Mouse (Mus musculus) heart, embryonic 14.5 days (tissue): Measurements from ENCODE around the gene Mfsd1. TPM values are rescaled to one million over a fixed set of nuclear protein-coding genes. Genes with fewer than 3 reads are reported as not detected.

ENCODE experiments used
- ATAC-seq: fragments of 200-750 bp; cut with Nextera tagmentation; 2 replicates; pipeline ENCODE4 v1.8.0; 2017; ENCODE audit warnings: low read depth, moderate TSS enrichment; ENCODE audit not compliant: insufficient number of reproducible peaks, insufficient read depth, low FRiP score
- H3K27ac ChIP-seq, 2 experiments: fragments of 200-500 bp in 1 of 2; fragments of 300-500 bp in 1 of 2; sonication (generic) in 1 of 2; replicated peaks in 1 of 2; 2 replicates each; pipeline ENCODE4 v1.5.1; 2012 to 2014; ENCODE audit warnings: low read depth in 2 of 2, low read length in 2 of 2, control low read depth in 1 of 2, mild to moderate bottlenecking in 1 of 2, mixed read lengths in 1 of 2; ENCODE audit not compliant: control insufficient read depth in 1 of 2, insufficient read depth in 1 of 2
- H3K27me3 ChIP-seq: fragments of 300-500 bp; sonication (generic); 2 replicates; pipeline ENCODE4 v1.6.1; 2014; ENCODE audit warnings: mild to moderate bottlenecking, low read length, control low read depth; ENCODE audit not compliant: control insufficient read depth, insufficient read depth
- H3K36me3 ChIP-seq: fragments of 300-500 bp; sonication (generic); 2 replicates; pipeline ENCODE4 v1.6.1; 2014; ENCODE audit warnings: mild to moderate bottlenecking, control low read depth, low read length, mixed read lengths; ENCODE audit not compliant: control insufficient read depth, insufficient read depth
- H3K4me1 ChIP-seq, 2 experiments: fragments of 200-500 bp in 1 of 2; fragments of 300-500 bp in 1 of 2; sonication (generic) in 1 of 2; 2 replicates each; pipeline ENCODE4 v1.6.1; 2012 to 2014; ENCODE audit warnings: low read length in 2 of 2, control low read depth in 1 of 2, mixed read lengths in 1 of 2; ENCODE audit not compliant: control insufficient read depth in 2 of 2, insufficient read depth in 2 of 2
- H3K4me2 ChIP-seq: fragments of 300-500 bp; sonication (generic); 2 replicates; pipeline ENCODE4 v1.6.1; 2014; ENCODE audit warnings: mild to moderate bottlenecking, low read length
- H3K4me3 ChIP-seq, 2 experiments: fragments of 200-500 bp in 1 of 2; fragments of 300-500 bp in 1 of 2; sonication (generic) in 1 of 2; 2 replicates each; pipeline ENCODE4 v1.5.1; 2012 to 2014; ENCODE audit warnings: low read length in 2 of 2, mild to moderate bottlenecking in 2 of 2, control low read depth in 1 of 2, low read depth in 1 of 2, moderate library complexity in 1 of 2; ENCODE audit not compliant: control insufficient read depth in 1 of 2, insufficient read depth in 1 of 2
- H3K9ac ChIP-seq: fragments of 300-500 bp; sonication (generic); 2 replicates; pipeline ENCODE4 v1.6.1; 2014; ENCODE audit warnings: mild to moderate bottlenecking, low read length
- H3K9me3 ChIP-seq: fragments of 300-500 bp; sonication (generic); 2 replicates; pipeline ENCODE4 v1.6.1; 2016; ENCODE audit warnings: low read length, control low read depth; ENCODE audit not compliant: control insufficient read depth
- WGBS: fragments of 180-500 bp; shearing (Covaris S2); extraction: QIAGEN DNeasy Blood & Tissue Kit; methylation state at CpG from one replicate; pipeline ENCODE4 v1.1.7; 2014; 5-methylcytosine and 5-hydroxymethylcytosine counted together
- polyA plus RNA-seq: library from polyadenylated mRNA; unstranded; fragments of >200 nt; fragmentation: Nextera tagmentation; extraction: Ambion mirVana; gene quantifications from 2 replicates; pipeline ENCODE4 v1.2.1, GENCODE M21; 2014

The Mfsd1 gene
- 42.7 and 46.2 TPM in 2 replicates for polyA plus RNA-seq

DNA sequence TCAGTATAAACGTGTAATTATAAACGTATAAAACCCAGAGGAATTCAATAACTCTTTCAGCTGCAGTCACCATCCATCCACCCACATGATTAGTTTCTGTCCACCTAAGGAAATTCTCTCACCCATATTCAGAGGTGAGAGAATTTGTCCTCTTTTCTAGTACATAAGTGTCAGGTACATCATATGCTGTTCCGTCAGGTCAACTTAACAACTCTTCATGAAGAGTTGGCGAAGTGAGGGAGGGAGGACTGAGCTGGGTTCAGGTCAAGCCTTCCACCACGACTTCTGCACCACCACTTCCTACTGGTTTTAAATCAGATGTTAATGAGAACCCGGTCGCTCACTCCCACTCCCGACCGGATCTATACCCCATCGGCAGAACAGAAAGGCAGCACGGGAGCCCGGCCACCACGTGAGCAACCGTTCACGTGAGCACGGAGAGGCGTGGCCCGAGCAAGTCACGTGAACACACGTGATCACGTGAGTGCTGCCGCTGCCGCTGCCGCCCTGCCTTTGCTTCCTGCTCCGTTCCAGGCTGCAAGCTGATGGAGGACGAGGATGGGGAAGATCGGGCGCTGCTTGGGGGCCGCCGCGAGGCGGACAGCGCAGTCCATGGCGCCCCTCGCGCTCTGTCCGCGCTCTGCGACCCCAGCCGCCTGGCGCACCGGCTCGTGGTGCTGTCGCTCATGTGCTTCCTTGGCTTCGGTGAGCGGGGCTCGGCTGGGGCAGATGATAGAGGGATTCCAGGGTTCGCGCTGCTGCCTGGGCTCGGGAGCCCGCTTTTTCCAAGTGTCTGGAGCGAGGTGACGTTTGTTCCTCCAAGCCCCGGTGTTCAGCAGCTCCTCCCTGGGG is at the start of gene Mfsd1:
Mfsd1 (plus strand) TSS at position 469 of the 852 bp plus-strand sequence.
- H3K27me3 ChIP-seq = no peaks in the 10 kb centered on the region
- WGBS = 4% methylated on average over 54 of the region's 54 CpGs

DNA sequence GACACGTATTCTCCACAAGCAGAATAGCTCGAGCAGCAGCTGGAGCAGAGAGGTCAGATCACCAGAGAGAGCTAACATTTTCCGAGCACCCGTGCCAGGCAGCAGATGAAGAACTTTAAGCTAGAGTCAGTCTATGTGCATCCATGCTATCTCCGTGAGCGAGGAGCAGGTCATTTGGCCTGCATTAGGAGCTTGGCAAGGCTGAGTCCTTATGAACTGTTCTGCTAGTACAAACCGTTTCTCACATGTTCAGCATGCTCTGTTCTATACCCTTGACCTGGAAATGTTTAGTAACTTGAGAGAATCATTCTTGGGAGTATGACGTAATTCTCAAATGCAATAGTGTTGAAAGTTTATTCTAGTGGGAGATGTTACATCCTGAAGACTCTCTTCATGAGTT is 38.9 kb upstream of the Mfsd1 start:
- H3K27ac ChIP-seq = no peak overlapping the region
- no peaks in the 10 kb centered on the region for H3K9me3 ChIP-seq
- H3K36me3 ChIP-seq = no peaks in the 10 kb centered on the region
- H3K4me3 ChIP-seq = no peak overlapping the region
- WGBS = 78% methylated on average over 8 of the region's 8 CpGs
- H3K4me1 ChIP-seq = no peaks in the 10 kb centered on the region
- no peaks in the 10 kb centered on the region for H3K27me3 ChIP-seq
- no peak overlapping the region for H3K4me2 ChIP-seq
- ATAC-seq = no peak
- no peak overlapping the region for H3K9ac ChIP-seq

More for the DNA sequence above, at the start of gene Mfsd1:
- Histone ChIP-seq H3K27ac (peak within 1 kb of the TSS; percentile 17 to 58), H3K9ac (peak within 1 kb of the TSS; percentile 76), H3K9me3 (no peaks in the 10 kb centered on the region), H3K4me2 (peak within 1 kb of the TSS; percentile 73), H3K36me3 (peaks cover 25% of the 10 kb centered on the region), H3K4me3 (peak within 1 kb of the TSS; percentile 73 to 77), H3K4me1 (peaks cover 2 to 6% of the 10 kb centered on the region in 2 experiments; a peak in 2 of 4 replicates)
- peak; percentile 90 for ATAC-seq

DNA sequence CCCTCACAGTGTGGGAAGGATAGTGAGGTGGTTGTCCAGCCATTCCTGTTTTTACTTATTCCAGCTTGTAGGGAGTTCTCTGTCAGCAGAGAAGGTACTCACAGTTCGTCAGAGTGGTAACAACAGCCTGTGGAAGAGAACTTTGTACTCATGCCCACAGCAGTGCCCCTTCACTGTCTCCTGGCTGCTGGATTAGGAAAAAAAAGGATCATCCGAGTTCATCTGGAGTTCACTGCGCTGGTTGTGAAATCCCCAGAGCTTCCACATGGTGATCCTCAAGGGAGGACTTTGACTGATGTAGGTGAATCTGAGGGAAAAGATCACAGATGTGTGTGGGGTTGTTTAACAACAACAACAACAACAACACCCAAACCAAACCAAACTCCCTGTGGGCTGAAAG is 31.3 kb upstream of the Mfsd1 start:
- H3K4me3 ChIP-seq = no peak overlapping the region
- H3K27ac ChIP-seq = no peak overlapping the region
- H3K9me3 ChIP-seq = no peaks in the 10 kb centered on the region
- H3K36me3 ChIP-seq = no peaks in the 10 kb centered on the region
- no peak overlapping the region for H3K9ac ChIP-seq
- H3K4me2 ChIP-seq = no peak overlapping the region
- H3K27me3 ChIP-seq = no peaks in the 10 kb centered on the region
- 59% methylated on average over 3 of the region's 3 CpGs for WGBS
- no peaks in the 10 kb centered on the region for H3K4me1 ChIP-seq
- ATAC-seq = no peak

DNA sequence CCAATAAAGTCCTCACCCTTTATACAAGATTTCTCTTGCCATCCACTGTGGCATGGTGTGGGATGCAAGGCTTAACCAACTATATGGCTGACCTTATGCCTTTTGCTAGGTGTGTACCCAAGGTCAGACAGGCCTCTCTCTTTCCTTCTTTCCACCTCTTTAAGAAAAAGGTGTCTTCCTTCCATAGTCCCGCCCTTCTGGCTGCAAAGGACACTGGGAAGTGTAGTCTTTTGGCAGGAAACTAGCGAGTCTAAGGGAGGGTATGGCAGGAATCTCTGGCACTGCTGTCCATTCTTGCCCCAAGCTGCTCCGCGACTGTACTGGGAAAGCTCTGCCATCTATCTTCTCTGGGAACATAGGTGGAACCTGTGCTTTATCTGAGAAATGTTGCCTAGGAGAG is 29.3 kb upstream of the Mfsd1 start:
- 38% methylated on average over 4 of the region's 4 CpGs for WGBS

DNA sequence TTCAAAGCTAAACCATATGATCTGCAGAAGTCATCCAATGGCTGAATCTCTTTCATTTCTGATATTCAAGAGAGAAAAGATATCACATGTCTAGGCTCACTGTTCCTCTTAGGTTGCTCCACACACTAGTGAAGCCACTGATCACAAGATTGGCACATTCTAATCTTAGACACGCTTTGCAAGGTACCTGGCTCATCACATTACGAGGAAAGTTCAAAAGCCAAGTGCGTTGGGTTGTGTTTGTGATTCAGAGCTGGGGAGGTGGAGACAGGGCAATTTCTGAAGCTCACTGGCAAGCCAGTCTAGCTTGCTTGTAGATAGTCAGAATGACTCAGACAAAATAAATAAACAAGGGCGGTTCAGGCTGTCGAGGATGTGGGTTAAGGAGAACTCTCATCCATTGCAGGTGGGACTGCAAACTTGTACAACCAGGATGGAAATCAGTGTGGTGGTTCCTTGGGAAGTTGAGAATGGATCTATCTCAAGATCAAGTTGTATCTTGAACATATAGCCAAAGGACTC is 28.6 kb upstream of the Mfsd1 start:
- no peak overlapping the region for H3K4me3 ChIP-seq
- no peaks in the 10 kb centered on the region for H3K9me3 ChIP-seq
- H3K27me3 ChIP-seq = no peaks in the 10 kb centered on the region
- no peak for ATAC-seq
- H3K36me3 ChIP-seq = no peaks in the 10 kb centered on the region
- H3K9ac ChIP-seq = no peak overlapping the region
- H3K4me1 ChIP-seq = no peaks in the 10 kb centered on the region
- no peak overlapping the region for H3K27ac ChIP-seq
- 76% methylated on average over 5 of the region's 5 CpGs for WGBS
- no peak overlapping the region for H3K4me2 ChIP-seq

More for the DNA sequence above, 29.3 kb upstream of the Mfsd1 start:
- H3K9me3 ChIP-seq = no peaks in the 10 kb centered on the region
- no peak for ATAC-seq
- no peaks in the 10 kb centered on the region for H3K36me3 ChIP-seq
- H3K4me1 ChIP-seq = no peaks in the 10 kb centered on the region
- no peak overlapping the region for H3K27ac ChIP-seq
- no peak overlapping the region for H3K4me3 ChIP-seq
- H3K27me3 ChIP-seq = no peaks in the 10 kb centered on the region
- H3K9ac ChIP-seq = no peak overlapping the region
- peak overlapping the region; percentile 22; the same call in 1 of the 2 replicates for H3K4me2 ChIP-seq

DNA sequence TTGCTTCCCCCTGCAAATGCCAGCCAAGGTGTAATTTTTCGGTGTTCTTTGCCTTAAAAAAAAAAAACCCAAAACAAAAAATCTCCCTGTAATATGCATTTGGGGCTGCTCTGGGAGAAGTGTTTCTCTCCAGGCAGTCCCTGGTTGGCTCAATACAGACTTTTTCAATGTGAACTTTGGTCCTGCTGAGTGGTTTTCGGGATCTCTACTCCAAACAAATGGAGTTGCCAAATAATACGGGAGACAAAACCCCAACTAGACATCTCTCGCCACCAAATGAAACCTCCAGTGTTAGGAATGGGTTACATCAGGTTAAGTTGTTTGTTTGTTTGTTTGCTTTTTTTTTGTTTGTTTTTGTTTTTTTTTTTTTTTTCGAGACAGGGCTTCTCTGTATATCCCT is 27.3 kb upstream of the Mfsd1 start:
- ATAC-seq = no peak
- 75% methylated on average over 5 of the region's 5 CpGs for WGBS
- no peak overlapping the region for H3K9ac ChIP-seq
- H3K9me3 ChIP-seq = no peaks in the 10 kb centered on the region
- no peaks in the 10 kb centered on the region for H3K36me3 ChIP-seq
- no peak overlapping the region for H3K27ac ChIP-seq
- no peak overlapping the region for H3K4me2 ChIP-seq
- no peak overlapping the region for H3K4me3 ChIP-seq
- H3K27me3 ChIP-seq = no peaks in the 10 kb centered on the region
- H3K4me1 ChIP-seq = no peaks in the 10 kb centered on the region

DNA sequence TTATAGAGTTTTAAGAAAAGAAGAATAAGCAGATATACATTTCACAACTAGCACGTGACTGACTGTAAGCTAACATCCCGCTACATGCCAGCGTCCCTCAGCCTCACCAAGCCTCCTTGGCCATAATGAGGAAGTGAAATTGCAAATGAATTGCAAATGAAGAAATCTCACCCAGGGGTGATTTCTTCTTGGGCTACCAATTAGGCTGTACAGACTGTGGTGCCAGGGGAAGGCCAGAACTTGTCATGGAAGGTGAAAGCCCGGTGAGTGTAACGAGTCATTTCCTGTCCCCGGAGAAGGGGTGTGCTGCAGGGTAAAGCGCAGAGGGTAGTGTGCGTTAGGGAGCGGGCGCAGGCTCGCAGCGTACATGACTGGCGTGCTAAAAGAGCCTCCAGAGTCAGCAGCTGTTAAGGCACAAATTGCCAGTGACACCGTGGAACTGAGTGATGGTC is 25.3 kb upstream of the Mfsd1 start:
- Histone ChIP-seq H3K27ac (no peak overlapping the region), H3K9me3 (no peaks in the 10 kb centered on the region), H3K4me3 (no peak overlapping the region), H3K9ac (no peak overlapping the region), H3K36me3 (no peaks in the 10 kb centered on the region), H3K4me1 (no peaks in the 10 kb centered on the region), H3K4me2 (0 out of 2 replicates have a peak overlapping the region, but pooled peaks have one; percentile 13), H3K27me3 (no peaks in the 10 kb centered on the region)
- ATAC-seq = no peak
- 54% methylated on average over 14 of the region's 14 CpGs for WGBS
